Mouse (Mus musculus) adrenal gland, postnatal 36 days (tissue): ENCODE measurements around the gene Ap3b1. TPM values are rescaled to one million over a fixed set of nuclear protein-coding genes. Genes with fewer than 3 reads are reported as not detected.
A peak's percentile ranks its signal among the peaks of the same experiment; 100 is the strongest.

Experiments
- DNase-seq, 2 experiments: peaks; one replicate each; pipeline ENCODE4 v3.0.0; 2021; ENCODE audit warnings: mixed read lengths in 1 of 2
- total RNA-seq, 2 experiments: library from RNA; stranded (reverse); gene quantifications; 2 replicates each; pipeline ENCODE4 v1.2.3; 2021

The Ap3b1 gene
- total RNA-seq, 2 experiments from 2014 or later, result 41.9 to 45.0 TPM

- no peak for DNase-seq
These were observed 17.0 kb downstream of the Ap3b1 start for GRCm38 (mm10) chr13:94375526-94376390.

GRCm38 (mm10) chr13:94379006-94379405, 20.2 kb downstream of the Ap3b1 start:
- DNase-seq, result no peak

DNA sequence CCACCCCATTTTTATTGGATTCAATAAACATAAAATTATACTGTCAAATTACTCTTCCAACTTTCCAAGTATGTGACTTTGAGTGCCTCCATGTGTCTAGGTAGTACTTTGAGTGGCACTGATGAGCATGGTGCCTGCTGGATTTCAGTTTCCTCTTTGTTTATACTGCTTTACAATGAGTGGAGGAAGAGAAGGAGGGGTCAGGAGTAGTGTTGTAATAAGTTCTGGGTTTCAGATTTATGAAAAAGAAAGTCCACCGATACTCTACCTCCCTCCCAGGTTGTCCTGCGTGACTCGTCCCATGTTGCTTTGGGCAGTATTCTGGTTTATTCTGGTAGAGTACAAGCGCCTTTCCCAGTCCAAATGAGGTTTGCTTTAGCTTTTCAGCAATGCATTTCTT, 22.7 kb downstream of the Ap3b1 start:
- DNase-seq, result no peak

DNA sequence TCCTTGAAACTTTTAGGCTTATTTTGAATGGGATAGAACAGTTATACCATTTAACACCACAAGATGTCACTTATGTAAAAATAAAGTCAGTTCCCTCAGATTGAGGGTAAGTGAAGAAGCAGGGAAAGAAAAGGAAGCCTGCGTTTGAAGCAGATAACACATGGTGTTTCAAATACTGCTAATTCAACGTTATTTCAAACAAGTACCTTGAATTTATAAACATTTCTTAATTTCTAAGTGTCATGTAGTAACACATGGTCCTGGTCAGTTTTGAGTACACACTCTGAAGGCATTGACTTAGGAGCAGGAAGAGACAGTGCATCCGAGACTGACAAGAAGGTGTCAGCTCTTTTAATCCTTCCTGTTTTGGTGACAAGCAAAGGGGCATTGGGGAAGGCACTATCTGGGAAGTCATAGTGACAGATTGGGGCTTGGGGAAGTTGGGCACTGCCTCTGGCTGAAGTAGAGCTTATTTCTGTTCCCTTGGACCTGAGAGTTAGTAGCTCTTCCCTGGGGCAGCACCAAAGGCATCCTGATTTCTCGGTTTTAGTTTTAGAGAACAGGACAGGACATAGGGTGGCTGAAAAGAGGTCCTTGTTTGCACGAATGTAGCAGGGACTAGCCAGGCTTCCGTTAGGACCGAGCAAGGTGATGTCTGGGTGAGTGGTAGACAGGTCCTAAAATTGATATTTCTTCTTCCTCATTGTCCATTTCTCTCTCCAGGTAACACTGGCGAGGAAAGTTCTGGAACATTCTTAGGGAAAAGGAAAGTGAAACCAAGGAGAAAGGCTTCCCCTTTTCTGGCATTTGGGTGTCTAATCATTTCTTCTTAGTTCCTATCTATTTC, 23.3 kb downstream of the Ap3b1 start:
- DNase-seq, result no peak

DNA sequence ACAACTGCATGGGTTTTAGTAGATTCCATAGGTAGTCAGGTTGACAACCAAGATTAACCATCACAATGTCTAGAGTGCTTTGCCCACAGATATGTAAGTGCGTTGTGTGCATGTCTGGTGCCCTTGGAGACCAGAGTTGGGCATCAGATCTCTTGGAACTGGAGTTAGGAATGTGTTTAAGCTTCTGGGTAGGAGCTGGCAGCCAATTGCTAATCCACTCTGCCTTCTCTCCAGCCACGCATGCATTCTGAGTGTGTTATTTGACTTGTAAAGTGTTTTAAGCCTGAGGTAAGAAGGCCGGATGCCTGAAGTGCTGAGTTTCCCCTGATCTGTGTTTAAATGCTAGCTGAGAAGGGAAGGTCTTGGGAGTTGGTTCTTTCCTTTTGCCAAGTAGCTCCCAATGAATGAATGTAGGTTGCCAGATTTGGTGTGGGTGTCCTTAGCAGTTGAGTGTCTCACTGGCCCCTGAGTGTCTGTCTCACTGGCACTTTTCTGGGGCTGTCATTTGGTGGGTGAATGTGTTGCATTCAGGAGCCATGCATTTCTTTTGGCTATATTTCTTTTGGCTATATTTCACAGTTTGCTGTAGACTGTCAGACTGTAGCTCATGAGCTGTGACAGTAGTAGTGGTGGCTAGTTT, 26.3 kb downstream of the Ap3b1 start:
- DNase-seq, result no peak

DNA sequence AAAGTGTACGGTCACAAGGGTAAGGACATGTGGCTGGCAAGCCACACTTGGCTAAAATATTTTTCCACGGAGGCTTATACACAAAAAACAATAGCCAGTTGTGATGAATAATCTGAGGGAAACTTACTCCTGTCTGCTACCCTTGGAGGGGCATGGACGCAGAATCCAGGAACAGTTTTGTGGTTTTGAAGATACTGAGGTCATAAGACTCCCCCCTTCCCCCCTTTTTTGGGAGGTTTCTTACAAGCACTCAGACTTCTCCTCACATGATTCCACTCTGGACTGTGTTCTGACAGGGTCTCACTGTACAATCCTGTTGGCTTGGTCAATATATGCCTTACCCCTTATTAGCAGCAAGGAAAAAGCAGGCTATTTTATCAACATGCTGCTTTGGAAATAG, 29.8 kb downstream of the Ap3b1 start:
- DNase-seq, result no peak

DNA sequence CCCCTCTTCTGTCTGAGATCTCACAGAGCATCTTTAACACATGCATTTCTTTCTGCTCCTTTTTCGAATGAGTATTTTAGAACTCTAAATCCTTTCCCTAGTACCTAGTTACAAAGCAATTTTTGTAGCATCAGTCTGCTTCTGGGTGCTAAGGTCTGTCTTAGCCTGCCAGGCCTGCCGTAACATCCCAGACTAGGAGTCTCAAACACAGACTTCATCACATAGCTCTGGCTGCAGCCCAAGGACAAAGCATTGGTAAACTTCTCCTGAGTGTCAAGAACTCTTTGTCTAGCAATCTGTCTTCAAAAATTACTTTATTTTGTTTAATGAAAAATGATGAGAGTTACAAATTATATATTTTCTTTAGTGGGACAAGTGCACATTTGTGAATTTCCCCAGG, 30.8 kb downstream of the Ap3b1 start:
- peak; percentile 39 to 42 for DNase-seq

GRCm38 (mm10) chr13:94392282-94392681, 33.5 kb downstream of the Ap3b1 start:
- no peak for DNase-seq

- DNase-seq, result no peak
These were observed 35.7 kb downstream of the Ap3b1 start for GRCm38 (mm10) chr13:94394486-94394885.

- DNase-seq, result no peak
These were observed 37.0 kb downstream of the Ap3b1 start for GRCm38 (mm10) chr13:94395763-94396162.

DNA sequence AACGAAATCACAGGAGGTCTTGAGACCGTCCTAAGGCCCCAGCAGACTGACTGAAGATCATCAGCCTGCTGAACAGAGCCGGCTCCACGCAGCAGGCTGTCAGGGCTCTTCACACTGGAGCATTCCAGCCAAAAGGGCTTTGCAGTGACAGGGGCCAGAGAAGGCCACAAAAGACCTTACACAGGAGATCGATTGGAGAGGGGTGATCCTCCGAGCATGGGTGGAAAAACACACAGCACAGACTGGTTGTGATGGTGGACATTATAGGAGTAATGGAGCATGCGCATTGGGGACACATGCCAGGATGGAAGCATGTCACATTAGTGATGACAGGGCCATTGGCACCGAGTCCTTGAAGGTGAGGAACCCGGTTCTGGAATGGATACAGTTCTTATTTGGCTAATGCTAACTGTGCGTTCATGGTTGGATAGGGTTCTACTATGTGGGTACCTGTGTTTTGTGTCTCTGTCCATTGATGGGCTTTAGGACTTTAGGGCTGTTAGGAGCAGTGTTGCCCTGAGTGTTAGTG, 37.7 kb downstream of the Ap3b1 start:
- DNase-seq, result no peak

- DNase-seq, result peak in 1 of 2 experiments; percentile 8
These were observed 40.0 kb downstream of the Ap3b1 start for GRCm38 (mm10) chr13:94398568-94399374.

- DNase-seq, result no peak
These were observed 41.7 kb downstream of the Ap3b1 start for GRCm38 (mm10) chr13:94400465-94400864.

GRCm38 (mm10) chr13:94423600-94423999, 64.8 kb downstream of the Ap3b1 start:
- DNase-seq, result no peak

DNA sequence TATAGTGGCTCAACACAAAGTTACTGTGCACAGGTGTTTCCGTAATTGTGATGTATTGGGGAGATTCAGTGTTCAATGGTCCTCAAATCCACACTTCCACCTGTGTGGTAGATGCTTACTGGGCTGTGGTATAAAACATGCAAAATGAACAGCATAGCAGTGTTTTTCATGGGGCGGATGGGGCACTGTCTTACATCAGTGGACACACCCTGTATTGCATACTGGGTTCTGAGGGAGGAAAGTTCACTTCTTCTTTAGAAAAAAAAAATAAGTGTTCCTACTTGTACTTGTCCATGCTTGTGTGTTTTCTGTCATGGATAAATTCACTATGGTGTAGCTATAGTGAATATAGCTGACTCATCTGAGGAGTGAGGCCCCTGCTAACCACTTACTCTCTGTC, 70.8 kb downstream of the Ap3b1 start:
- DNase-seq, result no peak

- peak in 1 of 2 experiments; percentile 32 for DNase-seq
These were observed 80.6 kb downstream of the Ap3b1 start for GRCm38 (mm10) chr13:94439386-94439785.

GRCm38 (mm10) chr13:94441199-94441598, 82.4 kb downstream of the Ap3b1 start:
- DNase-seq, result peak; percentile 20 to 44

DNA sequence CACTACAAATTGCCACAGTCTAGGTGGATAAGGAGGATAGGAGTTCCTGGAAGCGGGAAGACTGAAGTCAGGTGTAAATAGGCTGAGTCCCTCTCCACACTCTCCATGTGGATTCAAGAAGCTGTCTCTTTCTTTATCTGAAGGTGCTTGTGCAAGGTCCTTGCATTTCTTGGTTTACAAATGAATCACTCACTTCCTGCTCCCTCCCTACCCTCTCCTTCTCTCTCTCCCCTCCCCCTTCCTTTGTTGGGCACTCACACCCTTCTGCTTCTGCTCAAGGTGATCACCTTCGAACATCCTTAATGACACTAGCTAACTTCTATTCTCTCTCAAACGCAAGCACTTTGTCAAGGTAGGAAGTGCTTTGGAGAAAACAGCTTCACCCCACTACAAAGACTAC, 84.7 kb downstream of the Ap3b1 start:
- DNase-seq, result no peak

DNA sequence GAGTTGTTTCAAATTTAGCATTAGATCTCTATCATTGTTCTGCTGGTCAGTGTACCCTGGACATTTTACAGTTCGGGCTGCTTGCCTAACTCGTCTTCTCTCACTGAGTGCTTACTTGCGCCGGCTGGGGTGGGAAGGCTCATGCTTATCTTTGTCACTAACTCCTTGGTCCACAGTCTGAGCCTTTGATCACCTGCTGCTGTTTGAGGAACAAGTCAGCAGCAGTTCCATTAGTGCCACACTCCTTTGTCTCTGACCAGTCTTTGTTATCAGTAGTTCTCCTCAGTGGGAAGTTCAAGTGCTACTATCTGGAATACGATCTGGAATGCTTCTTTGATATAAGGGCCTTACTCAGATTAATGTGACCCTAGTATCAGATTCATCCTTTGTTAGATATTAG, 86.3 kb downstream of the Ap3b1 start:
- DNase-seq, result no peak

DNA sequence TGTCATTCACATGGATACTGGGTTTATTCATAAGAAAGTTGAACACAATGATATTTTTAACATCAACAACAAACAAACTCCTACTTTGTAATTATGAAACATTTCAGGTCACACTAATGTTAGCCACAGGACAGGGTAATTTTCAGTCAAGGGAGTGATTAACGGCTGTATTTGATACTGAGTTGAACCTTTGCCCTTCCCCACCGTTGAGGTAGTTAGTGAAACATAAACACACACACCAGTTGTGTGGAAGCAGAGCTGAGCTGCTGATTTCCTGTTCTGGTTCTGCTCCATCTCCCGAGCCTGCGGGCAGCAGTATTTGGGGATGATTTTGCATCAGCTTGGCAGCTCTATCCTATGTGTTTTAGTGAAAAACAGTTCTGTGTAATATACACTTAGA, 88.2 kb downstream of the Ap3b1 start:
- no peak for DNase-seq

DNA sequence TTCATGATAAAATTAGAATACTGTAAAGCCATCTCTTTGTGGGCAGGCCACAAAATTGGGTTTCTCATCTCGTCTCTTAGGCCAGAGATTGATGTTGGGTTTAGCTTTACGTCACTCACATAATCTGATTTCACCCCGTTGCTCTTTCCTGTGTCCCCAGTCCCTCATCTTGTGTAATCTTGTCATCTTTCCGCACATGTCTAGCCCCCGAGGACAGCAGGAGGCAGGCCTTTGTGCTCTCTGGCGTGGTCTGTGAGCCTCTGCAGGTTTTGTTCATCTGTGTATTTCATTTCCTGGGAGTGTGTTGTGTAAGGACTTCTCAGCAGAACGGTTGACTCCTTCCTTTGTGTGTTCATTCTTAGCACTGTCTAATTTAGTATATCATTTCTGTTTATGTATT, 90.8 kb downstream of the Ap3b1 start:
- DNase-seq, result no peak

DNA sequence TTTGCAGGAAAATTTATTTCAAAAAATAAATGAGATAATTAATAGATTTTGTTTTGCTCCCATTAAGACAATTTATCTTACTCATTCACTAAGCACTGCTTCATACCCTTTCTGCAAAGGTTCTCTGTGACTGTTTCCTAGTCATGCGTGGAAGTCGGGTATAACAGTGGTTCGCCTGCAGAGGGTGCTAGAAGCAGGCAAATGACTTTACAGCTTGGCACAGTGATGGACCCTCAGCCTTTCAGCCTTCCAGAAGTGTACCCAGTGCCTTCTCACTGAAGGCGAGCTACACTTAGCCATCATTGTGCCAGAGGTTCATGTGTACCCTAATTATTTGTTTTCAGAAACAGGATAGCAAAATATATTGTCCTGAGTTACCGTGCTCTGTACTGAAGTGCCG, 92.5 kb downstream of the Ap3b1 start:
- DNase-seq, result peak in 1 of 2 experiments; percentile 27
